Mouse (Mus musculus): Measurements from ENCODE around the gene Tmem140. TPM values are rescaled to one million over a fixed set of nuclear protein-coding genes. Genes with fewer than 3 reads are reported as not detected.
A peak's percentile ranks its signal among the peaks of the same experiment; 100 is the strongest.

Tmem140 gene
- polyA plus RNA-seq, 1 experiment from 2014 or later: 4.7 TPM

- Histone ChIP-seq H3K4me3 (ENCODE audit: low read length) (no peak overlapping the region), H3K36me3 (ENCODE audit: control insufficient read depth, insufficient read depth, low read length) (0 out of 2 replicates have a peak, but pooled peaks cover 2% of the 10 kb centered on the region), H3K9me3 (ENCODE audit: control insufficient read depth, low read length) (no peaks in the 10 kb centered on the region), H3K4me1 (replicated peaks; ENCODE audit: control insufficient read depth, insufficient read depth, low read length) (peaks cover 49% of the 10 kb centered on the region), H3K27me3 (ENCODE audit: control insufficient read depth, insufficient read depth, low read depth, low read length) (no peaks in the 10 kb centered on the region), H3K27ac (ENCODE audit: low read length) (peak overlapping the region; percentile 84), H3K9ac (ENCODE audit: low read length) (peak overlapping the region; percentile 36), H3K4me2 (ENCODE audit: low read depth, low read length) (no peak overlapping the region; the same call in 1 of the 2 replicates)
- ATAC-seq (ENCODE audit: low read depth): peak; percentile 7
- 38% methylated on average over 20 of the region's 21 CpGs for WGBS
These were observed 11.4 kb downstream of the Tmem140 start for GRCm38 (mm10) chr6:34874101-34874921.

GRCm38 (mm10) chr6:34875268-34875761 is 12.4 kb downstream of the Tmem140 start:
- no peak for ATAC-seq (ENCODE audit: low read depth)
- Histone ChIP-seq H3K27ac (ENCODE audit: low read length) (peak overlapping the region; percentile 84), H3K9me3 (ENCODE audit: control insufficient read depth, low read length) (no peaks in the 10 kb centered on the region), H3K36me3 (ENCODE audit: control insufficient read depth, insufficient read depth, low read length) (peaks cover 6% of the 10 kb centered on the region; the same call in 1 of the 2 replicates), H3K4me3 (ENCODE audit: low read length) (no peak overlapping the region), H3K4me1 (replicated peaks; ENCODE audit: control insufficient read depth, insufficient read depth, low read length) (peaks cover 41% of the 10 kb centered on the region), H3K9ac (ENCODE audit: low read length) (0 out of 2 replicates have a peak overlapping the region, but pooled peaks have one; percentile 2), H3K27me3 (ENCODE audit: control insufficient read depth, insufficient read depth, low read depth, low read length) (no peaks in the 10 kb centered on the region), H3K4me2 (ENCODE audit: low read depth, low read length) (no peak overlapping the region)
- WGBS: 82% methylated on average over 15 of the region's 15 CpGs

GRCm38 (mm10) chr6:34875966-34876834 is 13.3 kb downstream of the Tmem140 start:
- Histone ChIP-seq H3K4me2 (ENCODE audit: low read depth, low read length) (peak overlapping the region; percentile 83; the same call in 1 of the 2 replicates), H3K4me3 (ENCODE audit: low read length) (peak overlapping the region; percentile 82), H3K36me3 (ENCODE audit: control insufficient read depth, insufficient read depth, low read length) (peaks cover 11% of the 10 kb centered on the region; the same call in 1 of the 2 replicates), H3K27me3 (ENCODE audit: control insufficient read depth, insufficient read depth, low read depth, low read length) (no peaks in the 10 kb centered on the region), H3K9me3 (ENCODE audit: control insufficient read depth, low read length) (no peaks in the 10 kb centered on the region), H3K27ac (ENCODE audit: low read length) (peak overlapping the region; percentile 95), H3K4me1 (replicated peaks; ENCODE audit: control insufficient read depth, insufficient read depth, low read length) (peaks cover 32% of the 10 kb centered on the region), H3K9ac (ENCODE audit: low read length) (peak overlapping the region; percentile 90)
- ATAC-seq (ENCODE audit: low read depth): no peak
- WGBS: 43% methylated on average over 12 of the region's 12 CpGs

GRCm38 (mm10) chr6:34876835-34877156 is 13.8 kb downstream of the Tmem140 start:
- peak overlapping the region; percentile 83 for H3K4me2 ChIP-seq (ENCODE audit: low read depth, low read length)
- H3K27ac ChIP-seq (ENCODE audit: low read length): peak overlapping the region; percentile 95
- H3K9me3 ChIP-seq (ENCODE audit: control insufficient read depth, low read length): no peaks in the 10 kb centered on the region
- ATAC-seq (ENCODE audit: low read depth): 0 out of 2 replicates have a peak, but pooled peaks have one; percentile 13
- WGBS: 13% methylated on average over 2 of the region's 2 CpGs
- peaks cover 31% of the 10 kb centered on the region for H3K4me1 ChIP-seq (replicated peaks; ENCODE audit: control insufficient read depth, insufficient read depth, low read length)
- peak overlapping the region; percentile 90 for H3K9ac ChIP-seq (ENCODE audit: low read length)
- no peaks in the 10 kb centered on the region for H3K27me3 ChIP-seq (ENCODE audit: control insufficient read depth, insufficient read depth, low read depth, low read length)
- H3K4me3 ChIP-seq (ENCODE audit: low read length): peak overlapping the region; percentile 82
- peaks cover 11% of the 10 kb centered on the region; the same call in 1 of the 2 replicates for H3K36me3 ChIP-seq (ENCODE audit: control insufficient read depth, insufficient read depth, low read length)

GRCm38 (mm10) chr6:34877509-34878321 is 14.8 kb downstream of the Tmem140 start, which contains the start of gene Cyren:
Gene Cyren, minus strand, starts transcription at chr6:34878060.
- peaks cover 11% of the 10 kb centered on the region; the same call in 1 of the 2 replicates for H3K36me3 ChIP-seq (ENCODE audit: control insufficient read depth, insufficient read depth, low read length)
- H3K9ac ChIP-seq (ENCODE audit: low read length): peak within 1 kb of the TSS; percentile 90
- peak within 1 kb of the TSS; percentile 82 for H3K4me3 ChIP-seq (ENCODE audit: low read length)
- peak within 1 kb of the TSS; percentile 95 for H3K27ac ChIP-seq (ENCODE audit: low read length)
- H3K27me3 ChIP-seq (ENCODE audit: control insufficient read depth, insufficient read depth, low read depth, low read length): no peaks in the 10 kb centered on the region
- peak within 1 kb of the TSS; percentile 83 for H3K4me2 ChIP-seq (ENCODE audit: low read depth, low read length)
- peak; percentile 92 for ATAC-seq (ENCODE audit: low read depth)
- H3K9me3 ChIP-seq (ENCODE audit: control insufficient read depth, low read length): no peaks in the 10 kb centered on the region
- H3K4me1 ChIP-seq (replicated peaks; ENCODE audit: control insufficient read depth, insufficient read depth, low read length): peaks cover 30% of the 10 kb centered on the region
- under 1% methylated on average over 51 of the region's 56 CpGs for WGBS

- no peak overlapping the region for H3K9ac ChIP-seq (ENCODE audit: low read length)
- peaks cover 28% of the 10 kb centered on the region for H3K4me1 ChIP-seq (replicated peaks; ENCODE audit: control insufficient read depth, insufficient read depth, low read length)
- H3K4me3 ChIP-seq (ENCODE audit: low read length): no peak overlapping the region
- no peaks in the 10 kb centered on the region for H3K9me3 ChIP-seq (ENCODE audit: control insufficient read depth, low read length)
- WGBS: 87% methylated on average over 16 of the region's 16 CpGs
- ATAC-seq (ENCODE audit: low read depth): no peak
- no peak overlapping the region for H3K27ac ChIP-seq (ENCODE audit: low read length)
- no peak overlapping the region for H3K4me2 ChIP-seq (ENCODE audit: low read depth, low read length)
- no peaks in the 10 kb centered on the region for H3K27me3 ChIP-seq (ENCODE audit: control insufficient read depth, insufficient read depth, low read depth, low read length)
- H3K36me3 ChIP-seq (ENCODE audit: control insufficient read depth, insufficient read depth, low read length): peaks cover 17% of the 10 kb centered on the region; the same call in 1 of the 2 replicates
These were observed 16.3 kb downstream of the Tmem140 start for GRCm38 (mm10) chr6:34879101-34879740.

- Histone ChIP-seq H3K27ac (ENCODE audit: low read length) (no peak overlapping the region), H3K27me3 (ENCODE audit: control insufficient read depth, insufficient read depth, low read depth, low read length) (no peaks in the 10 kb centered on the region), H3K9me3 (ENCODE audit: control insufficient read depth, low read length) (no peaks in the 10 kb centered on the region), H3K4me1 (replicated peaks; ENCODE audit: control insufficient read depth, insufficient read depth, low read length) (peaks cover 23% of the 10 kb centered on the region), H3K36me3 (ENCODE audit: control insufficient read depth, insufficient read depth, low read length) (peaks cover 17% of the 10 kb centered on the region; the same call in 1 of the 2 replicates), H3K4me2 (ENCODE audit: low read depth, low read length) (no peak overlapping the region), H3K4me3 (ENCODE audit: low read length) (no peak overlapping the region), H3K9ac (ENCODE audit: low read length) (no peak overlapping the region)
- 59% methylated on average over 6 of the region's 6 CpGs for WGBS
- ATAC-seq (ENCODE audit: low read depth): no peak
These were observed 17.0 kb downstream of the Tmem140 start for GRCm38 (mm10) chr6:34879911-34880475.

- Histone ChIP-seq H3K4me3 (ENCODE audit: low read length) (no peak overlapping the region), H3K4me1 (replicated peaks; ENCODE audit: control insufficient read depth, insufficient read depth, low read length) (no peaks in the 10 kb centered on the region), H3K4me2 (ENCODE audit: low read depth, low read length) (no peak overlapping the region), H3K9me3 (ENCODE audit: control insufficient read depth, low read length) (no peaks in the 10 kb centered on the region), H3K9ac (ENCODE audit: low read length) (no peak overlapping the region), H3K27me3 (ENCODE audit: control insufficient read depth, insufficient read depth, low read depth, low read length) (no peaks in the 10 kb centered on the region), H3K36me3 (ENCODE audit: control insufficient read depth, insufficient read depth, low read length) (peaks cover 31% of the 10 kb centered on the region), H3K27ac (ENCODE audit: low read length) (no peak overlapping the region)
- no peak for ATAC-seq (ENCODE audit: low read depth)
- WGBS: 85% methylated on average over 7 of the region's 7 CpGs
These were observed 21.8 kb downstream of the Tmem140 start for GRCm38 (mm10) chr6:34884724-34885123.
